Mouse (Mus musculus) adrenal gland, adult 18-20 months (tissue): Measurements from ENCODE around the gene En2. TPM values are rescaled to one million over a fixed set of nuclear protein-coding genes. Genes with fewer than 3 reads are reported as not detected.
A peak's percentile ranks its signal among the peaks of the same experiment; 100 is the strongest.

ENCODE experiments used
- DNase-seq, 2 experiments: peaks; one replicate each; pipeline ENCODE4 v3.0.0; 2021 to 2022; ENCODE audit warnings: low spot score in 2 of 2
- long read RNA-seq, 2 experiments: library from polyadenylated mRNA; stranded (forward); transcript quantifications; one replicate each; pipeline ENCODE4 v2.0.0; 2021
- total RNA-seq, 2 experiments: library from RNA; stranded (reverse); gene quantifications; 1 replicate in 1 of 2; 2 replicates in 1 of 2; pipeline ENCODE4 v1.2.3; 2021

The En2 gene
- total RNA-seq = under 1 TPM in 1 of 2 experiments, not detected in 1; 0.13 TPM
- long read RNA-seq, experiment 1, partial matches to known transcripts = 1 of 1 reads
- long read RNA-seq, experiment 1, other reads (novel, unspliced or antisense) = 0 of 1 reads
- long read RNA-seq, experiment 2, partial matches to known transcripts = 0 of 1 reads
- long read RNA-seq, experiment 2, other reads (novel, unspliced or antisense) = 0 of 1 reads

- peak; percentile 45 to 52 for DNase-seq
Observed at GRCm38 (mm10) chr5:28165358-28166255, at the start of gene En2. En2 (plus strand) TSS chr5:28165694.

GRCm38 (mm10) chr5:28117251-28117880 is 48.1 kb upstream of the En2 start:
- DNase-seq = no peak

- no peak for DNase-seq
Observed at GRCm38 (mm10) chr5:28117882-28118530, 47.5 kb upstream of the En2 start.

- DNase-seq = no peak
Observed at GRCm38 (mm10) chr5:28118531-28118925, 47.0 kb upstream of the En2 start.

GRCm38 (mm10) chr5:28119576-28119975 is 45.9 kb upstream of the En2 start:
- DNase-seq = no peak

- peak; percentile 44 to 55 for DNase-seq
Observed at GRCm38 (mm10) chr5:28122491-28123454, 42.7 kb upstream of the En2 start.

GRCm38 (mm10) chr5:28123455-28123825 is 42.1 kb upstream of the En2 start:
- DNase-seq = no peak

GRCm38 (mm10) chr5:28124321-28125230 is 40.9 kb upstream of the En2 start:
- no peak for DNase-seq

GRCm38 (mm10) chr5:28128851-28129250 is 36.6 kb upstream of the En2 start:
- DNase-seq = no peak

GRCm38 (mm10) chr5:28132231-28132630 is 33.3 kb upstream of the En2 start:
- no peak for DNase-seq

GRCm38 (mm10) chr5:28136438-28136837 is 29.1 kb upstream of the En2 start:
- DNase-seq = no peak

GRCm38 (mm10) chr5:28144555-28144954 is 20.9 kb upstream of the En2 start:
- no peak for DNase-seq

GRCm38 (mm10) chr5:28146018-28146417 is 19.5 kb upstream of the En2 start:
- no peak for DNase-seq

GRCm38 (mm10) chr5:28148473-28148872 is 17.0 kb upstream of the En2 start:
- DNase-seq = no peak

- DNase-seq = no peak
Observed at GRCm38 (mm10) chr5:28149436-28149835, 16.1 kb upstream of the En2 start.

GRCm38 (mm10) chr5:28157044-28157730 is 8.3 kb upstream of the En2 start:
- no peak for DNase-seq

GRCm38 (mm10) chr5:28157781-28158180 is 7.7 kb upstream of the En2 start:
- no peak for DNase-seq

- DNase-seq = no peak
Observed at GRCm38 (mm10) chr5:28158308-28159071, 7.0 kb upstream of the En2 start.
